Mouse (Mus musculus): ENCODE measurements around the gene Mroh7. TPM values are rescaled to one million over a fixed set of nuclear protein-coding genes. Genes with fewer than 3 reads are reported as not detected.
A peak's percentile ranks its signal among the peaks of the same experiment; 100 is the strongest.

The Mroh7 gene
- total and polyA plus RNA-seq, 3 experiments: 0.29 to 1.2 (median 0.34) TPM

GRCm38 (mm10) chr4:106769306-106769705, 38.6 kb upstream of the Mroh7 start:
- Histone ChIP-seq H3K4me3 (no peak overlapping the region), H3K9ac (ENCODE audit: low read depth, low read length) (no peak overlapping the region), H3K79me2 (replicated peaks; ENCODE audit: control insufficient read depth, insufficient read depth, low read length) (no peaks in the 10 kb centered on the region), H3K4me1 (ENCODE audit: control insufficient read depth, insufficient read depth, low read length) (no peaks in the 10 kb centered on the region), H3K27ac (no peak overlapping the region), H3K27me3 (ENCODE audit: control insufficient read depth, insufficient read depth, low read length) (no peaks in the 10 kb centered on the region), H3K36me3 (ENCODE audit: control insufficient read depth, insufficient read depth, low read length) (no peaks in the 10 kb centered on the region)
- TF ChIP-seq EP300 (IDR thresholded peaks at IDR 0.05; ENCODE audit: insufficient read depth, low read depth, low read length): no peak
- no peak for TF ChIP-seq CTCF (IDR thresholded peaks at IDR 0.05)
- no peak for TF ChIP-seq POLR2A (IDR thresholded peaks at IDR 0.05; ENCODE audit: insufficient read depth, low read depth, low read length)
- intact Hi-C loops (cut with DNase I): no loop called here
- 85% methylated on average over 2 of the region's 2 CpGs for whole genome bisulfite sequencing
- DNase-seq: no peak

- Histone ChIP-seq H3K36me3 (ENCODE audit: control insufficient read depth, insufficient read depth, low read length) (no peaks in the 10 kb centered on the region), H3K27me3 (ENCODE audit: control insufficient read depth, insufficient read depth, low read length) (no peaks in the 10 kb centered on the region), H3K27ac (no peak overlapping the region), H3K79me2 (replicated peaks; ENCODE audit: control insufficient read depth, insufficient read depth, low read length) (no peaks in the 10 kb centered on the region), H3K9ac (ENCODE audit: low read depth, low read length) (no peak overlapping the region), H3K4me1 (ENCODE audit: control insufficient read depth, insufficient read depth, low read length) (no peaks in the 10 kb centered on the region), H3K4me3 (no peak overlapping the region)
- intact Hi-C loops (cut with DNase I): no loop called here
- TF ChIP-seq CTCF (IDR thresholded peaks at IDR 0.05) (no peak), POLR2A (IDR thresholded peaks at IDR 0.05; ENCODE audit: insufficient read depth, low read depth, low read length) (no peak), EP300 (IDR thresholded peaks at IDR 0.05; ENCODE audit: insufficient read depth, low read depth, low read length) (no peak)
- WGBS: 74% methylated on average over 7 of the region's 7 CpGs
- no peak for DNase-seq
These were observed 33.4 kb upstream of the Mroh7 start for GRCm38 (mm10) chr4:106764166-106764565.

- Histone ChIP-seq H3K36me3 (ENCODE audit: control insufficient read depth, insufficient read depth, low read length) (no peaks in the 10 kb centered on the region), H3K27me3 (ENCODE audit: control insufficient read depth, insufficient read depth, low read length) (no peaks in the 10 kb centered on the region), H3K4me1 (ENCODE audit: control insufficient read depth, insufficient read depth, low read length) (no peaks in the 10 kb centered on the region), H3K27ac (no peak overlapping the region), H3K4me3 (no peak overlapping the region), H3K9ac (ENCODE audit: low read depth, low read length) (no peak overlapping the region), H3K79me2 (replicated peaks; ENCODE audit: control insufficient read depth, insufficient read depth, low read length) (no peaks in the 10 kb centered on the region)
- DNase-seq: no peak
- intact Hi-C loops (cut with DNase I): no loop called here
- TF ChIP-seq POLR2A (IDR thresholded peaks at IDR 0.05; ENCODE audit: insufficient read depth, low read depth, low read length) (no peak), CTCF (IDR thresholded peaks at IDR 0.05) (no peak), EP300 (IDR thresholded peaks at IDR 0.05; ENCODE audit: insufficient read depth, low read depth, low read length) (no peak)
- WGBS: 93% methylated on average over 6 of the region's 6 CpGs
These were observed 21.0 kb upstream of the Mroh7 start for GRCm38 (mm10) chr4:106751726-106752125.

- Histone ChIP-seq H3K4me1 (ENCODE audit: control insufficient read depth, insufficient read depth, low read length) (no peaks in the 10 kb centered on the region), H3K79me2 (replicated peaks; ENCODE audit: control insufficient read depth, insufficient read depth, low read length) (no peaks in the 10 kb centered on the region), H3K27ac (no peak overlapping the region), H3K9ac (ENCODE audit: low read depth, low read length) (no peak overlapping the region), H3K27me3 (ENCODE audit: control insufficient read depth, insufficient read depth, low read length) (no peaks in the 10 kb centered on the region), H3K4me3 (no peak overlapping the region), H3K36me3 (ENCODE audit: control insufficient read depth, insufficient read depth, low read length) (no peaks in the 10 kb centered on the region)
- WGBS: 14% methylated on average over 7 of the region's 7 CpGs
- intact Hi-C loops (cut with DNase I): loop anchor here (1.0 kb wide), 1 partner anchor 415 kb away; no protein-coding TSS in a partner anchor
- TF ChIP-seq POLR2A (IDR thresholded peaks at IDR 0.05; ENCODE audit: insufficient read depth, low read depth, low read length): no peak
- TF ChIP-seq EP300 (IDR thresholded peaks at IDR 0.05; ENCODE audit: insufficient read depth, low read depth, low read length): peak; percentile 45; the same call in 1 of the 2 replicates
- TF ChIP-seq CTCF (IDR thresholded peaks at IDR 0.05): peak; percentile 74
- DNase-seq: peak; percentile 59 to 66
These were observed 19.0 kb upstream of the Mroh7 start for GRCm38 (mm10) chr4:106749699-106750098.

GRCm38 (mm10) chr4:106747001-106747580, 16.4 kb upstream of the Mroh7 start:
- no peak overlapping the region for H3K9ac ChIP-seq (ENCODE audit: low read depth, low read length)
- 84% methylated on average over 1 of the region's 1 CpGs for WGBS
- TF ChIP-seq CTCF (IDR thresholded peaks at IDR 0.05): no peak
- no peak overlapping the region for H3K27ac ChIP-seq
- intact Hi-C loops (cut with DNase I): no loop called here
- no peak for DNase-seq
- H3K36me3 ChIP-seq (ENCODE audit: control insufficient read depth, insufficient read depth, low read length): no peaks in the 10 kb centered on the region
- no peaks in the 10 kb centered on the region for H3K27me3 ChIP-seq (ENCODE audit: control insufficient read depth, insufficient read depth, low read length)
- H3K79me2 ChIP-seq (replicated peaks; ENCODE audit: control insufficient read depth, insufficient read depth, low read length): no peaks in the 10 kb centered on the region
- no peaks in the 10 kb centered on the region for H3K4me1 ChIP-seq (ENCODE audit: control insufficient read depth, insufficient read depth, low read length)
- no peak overlapping the region for H3K4me3 ChIP-seq

GRCm38 (mm10) chr4:106745862-106746261, 15.1 kb upstream of the Mroh7 start:
- no peak overlapping the region for H3K27ac ChIP-seq

More at GRCm38 (mm10) chr4:106745862-106746261, 15.1 kb upstream of the Mroh7 start:
- no peaks in the 10 kb centered on the region for H3K4me1 ChIP-seq (ENCODE audit: control insufficient read depth, insufficient read depth, low read length)
- no peaks in the 10 kb centered on the region for H3K36me3 ChIP-seq (ENCODE audit: control insufficient read depth, insufficient read depth, low read length)
- no peak overlapping the region for H3K4me3 ChIP-seq
- 78% methylated on average over 7 of the region's 7 CpGs for WGBS
- no peaks in the 10 kb centered on the region for H3K79me2 ChIP-seq (replicated peaks; ENCODE audit: control insufficient read depth, insufficient read depth, low read length)
- intact Hi-C loops (cut with DNase I): no loop called here
- DNase-seq: peak in 1 of 2 experiments; percentile 33
- TF ChIP-seq EP300 (IDR thresholded peaks at IDR 0.05; ENCODE audit: insufficient read depth, low read depth, low read length) (no peak), CTCF (IDR thresholded peaks at IDR 0.05) (no peak), POLR2A (IDR thresholded peaks at IDR 0.05; ENCODE audit: insufficient read depth, low read depth, low read length) (no peak)
- no peak overlapping the region for H3K9ac ChIP-seq (ENCODE audit: low read depth, low read length)
- no peaks in the 10 kb centered on the region for H3K27me3 ChIP-seq (ENCODE audit: control insufficient read depth, insufficient read depth, low read length)
